11 mouse cellular contexts compared by ENCODE assay signal in genomic region chr8:70220236-70220840, GRCm38 (mm10). TPM values are rescaled to one million over a fixed set of nuclear protein-coding genes. Genes with fewer than 3 reads are reported as not detected.
DNase-seq lines count a peak whose midpoint lies in the region; ATAC-seq and TF ChIP-seq lines count a peak whose summit lies in the region.
"Had no signal": no experiment of that assay in that cellular context is flagged by ENCODE, and none has a peak within 500 bp of the region (broad histone marks: within the 10 kb centered on the region; RNA-seq: fewer than 3 reads in every experiment).

No protein-coding gene starts in this region.

- no peak overlapping the region for H3K4me2 ChIP-seq in intestine, embryonic 15.5 days (replicated peaks)
- no peak overlapping the region for H3K4me2 ChIP-seq in intestine, postnatal 0 days (replicated peaks; ENCODE audit: low read depth)
- no peak overlapping the region for H3K4me2 ChIP-seq in intestine, embryonic 16.5 days (ENCODE audit: low read depth, low read length)
- H3K4me2 ChIP-seq in liver, postnatal 0 days (ENCODE audit: low read depth, low read length), result no peak overlapping the region
- H3K4me2 ChIP-seq: hindbrain, embryonic 15.5 days had no signal

- 0 out of 2 replicates have a peak, but pooled peaks have one; percentile 11 for ATAC-seq in intestine, embryonic 15.5 days
- ATAC-seq in intestine, postnatal 0 days, result no peak
- no peak for ATAC-seq in intestine, embryonic 16.5 days
- ATAC-seq in liver, postnatal 0 days, result peak; percentile 11; the same call in 1 of the 2 replicates
- no peak for ATAC-seq in megakaryocyte-erythroid progenitor cell, adult 5-6 weeks (replicated peaks; ENCODE audit: low FRiP score, low TSS enrichment, poor library complexity, severe bottlenecking)

- peak; percentile 70 for DNase-seq in cerebellum, adult 9-11 months
- DNase-seq in liver, postnatal 0 days, result no peak
- DNase-seq in left cerebral cortex, adult 9 months (ENCODE audit: low spot score in 2 of 2), result no peak
- DNase-seq: lung, postnatal 10 days; right cerebral cortex, postnatal 14 days; thymus, postnatal 14 days had no signal

- TF ChIP-seq EP300 in liver, postnatal 0 days (IDR thresholded peaks at IDR 0.05; ENCODE audit: low read depth), result no peak

- no peak for TF ChIP-seq CTCF in intestine, postnatal 0 days (IDR thresholded peaks at IDR 0.05; ENCODE audit: low read depth)
- no peak for TF ChIP-seq CTCF in liver, postnatal 0 days (IDR thresholded peaks at IDR 0.05; ENCODE audit: low read depth)

- no peaks in the 10 kb centered on the region for H3K9me3 ChIP-seq in intestine, embryonic 15.5 days
- H3K9me3 ChIP-seq in intestine, postnatal 0 days (ENCODE audit: control insufficient read depth), result no peaks in the 10 kb centered on the region
- no peaks in the 10 kb centered on the region for H3K9me3 ChIP-seq in intestine, embryonic 16.5 days (ENCODE audit: control insufficient read depth, low read length)
- H3K9me3 ChIP-seq in liver, postnatal 0 days (ENCODE audit: low read length), result no peaks in the 10 kb centered on the region
- H3K9me3 ChIP-seq: hindbrain, embryonic 15.5 days had no signal

- H3K27ac ChIP-seq in intestine, embryonic 15.5 days, result no peak overlapping the region
- no peak overlapping the region for H3K27ac ChIP-seq in intestine, postnatal 0 days (ENCODE audit: low read depth, low read length)
- H3K27ac ChIP-seq in intestine, embryonic 16.5 days (ENCODE audit: low read length), result no peak overlapping the region
- H3K27ac ChIP-seq in liver, postnatal 0 days (ENCODE audit: low read depth), result peak overlapping the region; percentile 87
- H3K27ac ChIP-seq: hindbrain, embryonic 15.5 days had no signal

- no peak overlapping the region for H3K4me3 ChIP-seq in intestine, embryonic 15.5 days (replicated peaks)
- no peak overlapping the region for H3K4me3 ChIP-seq in intestine, postnatal 0 days (ENCODE audit: low read depth, low read length)
- H3K4me3 ChIP-seq in intestine, embryonic 16.5 days (ENCODE audit: low read length), result no peak overlapping the region
- H3K4me3 ChIP-seq in liver, postnatal 0 days (ENCODE audit: low read depth, low read length), result no peak overlapping the region
- H3K4me3 ChIP-seq: hindbrain, embryonic 15.5 days had no signal

- no peak overlapping the region for H3K9ac ChIP-seq in intestine, embryonic 15.5 days
- no peak overlapping the region for H3K9ac ChIP-seq in intestine, postnatal 0 days (ENCODE audit: low read depth, low read length)
- peak overlapping the region; percentile 24; the same call in 1 of the 2 replicates for H3K9ac ChIP-seq in intestine, embryonic 16.5 days (ENCODE audit: low read depth, low read length)
- H3K9ac ChIP-seq in liver, postnatal 0 days (replicated peaks), result peak overlapping the region; percentile 10; the same call in 1 of the 2 replicates
- H3K9ac ChIP-seq: hindbrain, embryonic 15.5 days had no signal

- H3K4me1 ChIP-seq in intestine, embryonic 15.5 days (replicated peaks), result no peaks in the 10 kb centered on the region
- 0 out of 2 replicates have a peak, but pooled peaks cover 2% of the 10 kb centered on the region for H3K4me1 ChIP-seq in intestine, postnatal 0 days (replicated peaks; ENCODE audit: control insufficient read depth, insufficient read depth, low read length)
- H3K4me1 ChIP-seq in intestine, embryonic 16.5 days (ENCODE audit: control insufficient read depth, insufficient read depth, low read length), result no peaks in the 10 kb centered on the region
- H3K4me1 ChIP-seq in liver, postnatal 0 days (ENCODE audit: insufficient read depth), result peaks cover 10% of the 10 kb centered on the region

- WGBS in intestine, embryonic 15.5 days, result 71% methylated on average over 8 of the region's 8 CpGs
- 51% methylated on average over 8 of the region's 8 CpGs for WGBS in intestine, postnatal 0 days
- 71% methylated on average over 8 of the region's 8 CpGs for WGBS in intestine, embryonic 16.5 days
- WGBS in liver, postnatal 0 days (ENCODE audit: insufficient replicate concordance), result 50% methylated on average over 8 of the region's 8 CpGs

- H3K36me3 ChIP-seq in intestine, embryonic 15.5 days, result peaks cover 15% of the 10 kb centered on the region
- H3K36me3 ChIP-seq in intestine, postnatal 0 days (ENCODE audit: control insufficient read depth, insufficient read depth), result peaks cover 16% of the 10 kb centered on the region
- peaks cover 8% of the 10 kb centered on the region; the same call in 1 of the 2 replicates for H3K36me3 ChIP-seq in intestine, embryonic 16.5 days (ENCODE audit: control insufficient read depth, insufficient read depth, low read length)
- peaks cover 6% of the 10 kb centered on the region for H3K36me3 ChIP-seq in liver, postnatal 0 days (replicated peaks; ENCODE audit: insufficient read depth, low read length)

- H3K27me3 ChIP-seq in intestine, embryonic 15.5 days (replicated peaks), result no peaks in the 10 kb centered on the region
- no peaks in the 10 kb centered on the region for H3K27me3 ChIP-seq in intestine, postnatal 0 days (replicated peaks; ENCODE audit: control insufficient read depth, insufficient read depth, low read length)
- no peaks in the 10 kb centered on the region for H3K27me3 ChIP-seq in intestine, embryonic 16.5 days (replicated peaks; ENCODE audit: control insufficient read depth, insufficient read depth, low read length)
- no peaks in the 10 kb centered on the region for H3K27me3 ChIP-seq in liver, postnatal 0 days (ENCODE audit: insufficient read depth, low read length)
- H3K27me3 ChIP-seq: hindbrain, embryonic 15.5 days had no signal

RNA-seq across cellular contexts. Expression of gene Slc25a42, which starts 8.2 kb away (rescaled TPM):
- polyA plus RNA-seq in intestine, embryonic 15.5 days (2015; fragmentation: Nextera tagmentation; extraction: Ambion mirVana), result 5.8 and 6.0 TPM in 2 replicates
- 12.0 and 12.2 TPM in 2 replicates for polyA plus RNA-seq in intestine, postnatal 0 days (2015; fragmentation: Nextera tagmentation; extraction: Ambion mirVana)
- 7.6 and 10.5 TPM in 2 replicates for polyA plus RNA-seq in intestine, embryonic 16.5 days (2015; fragmentation: Nextera tagmentation; extraction: Ambion mirVana)
- polyA plus RNA-seq in liver, postnatal 0 days (2015; fragmentation: Nextera tagmentation; extraction: Ambion mirVana), result 18.5 and 19.2 TPM in 2 replicates
- 31.8 and 36.6 TPM in 2 replicates for total RNA-seq in megakaryocyte-erythroid progenitor cell, adult 5-6 weeks (2014; fragmentation: Nextera tagmentation)
- total RNA-seq in megakaryocyte-erythroid progenitor cell, adult 5-6 weeks (2017), result 3.2 and 5.5 TPM in 2 replicates

RNA-seq across cellular contexts. Expression of gene Sugp2, which starts 13.7 kb away (rescaled TPM):
- polyA plus RNA-seq in intestine, embryonic 15.5 days (2015; fragmentation: Nextera tagmentation; extraction: Ambion mirVana), result 20.6 and 23.0 TPM in 2 replicates
- polyA plus RNA-seq in intestine, postnatal 0 days (2015; fragmentation: Nextera tagmentation; extraction: Ambion mirVana), result 8.0 and 11.5 TPM in 2 replicates
- polyA plus RNA-seq in intestine, embryonic 16.5 days (2015; fragmentation: Nextera tagmentation; extraction: Ambion mirVana), result 17.3 and 18.1 TPM in 2 replicates
- 7.3 and 8.3 TPM in 2 replicates for polyA plus RNA-seq in liver, postnatal 0 days (2015; fragmentation: Nextera tagmentation; extraction: Ambion mirVana)
- total RNA-seq in megakaryocyte-erythroid progenitor cell, adult 5-6 weeks (2014; fragmentation: Nextera tagmentation), result 95.2 and 99.2 TPM in 2 replicates
- total RNA-seq in megakaryocyte-erythroid progenitor cell, adult 5-6 weeks (2017), result 32.2 and 67.3 TPM in 2 replicates

RNA-seq across cellular contexts. Expression of gene Armc6, which starts 13.9 kb away (rescaled TPM):
- 25.4 and 26.4 TPM in 2 replicates for polyA plus RNA-seq in intestine, embryonic 15.5 days (2015; fragmentation: Nextera tagmentation; extraction: Ambion mirVana)
- polyA plus RNA-seq in intestine, postnatal 0 days (2015; fragmentation: Nextera tagmentation; extraction: Ambion mirVana), result 10.0 and 11.2 TPM in 2 replicates
- 25.1 and 29.0 TPM in 2 replicates for polyA plus RNA-seq in intestine, embryonic 16.5 days (2015; fragmentation: Nextera tagmentation; extraction: Ambion mirVana)
- polyA plus RNA-seq in liver, postnatal 0 days (2015; fragmentation: Nextera tagmentation; extraction: Ambion mirVana), result 5.3 and 6.3 TPM in 2 replicates
- total RNA-seq in megakaryocyte-erythroid progenitor cell, adult 5-6 weeks (2014; fragmentation: Nextera tagmentation), result 20.1 and 29.8 TPM in 2 replicates
- 4.4 and 8.7 TPM in 2 replicates for total RNA-seq in megakaryocyte-erythroid progenitor cell, adult 5-6 weeks (2017)

RNA-seq across cellular contexts. Expression of gene Tmem161a, which starts 48.2 kb away (rescaled TPM):
- polyA plus RNA-seq in intestine, embryonic 15.5 days (2015; fragmentation: Nextera tagmentation; extraction: Ambion mirVana), result 55.7 and 64.3 TPM in 2 replicates
- polyA plus RNA-seq in intestine, postnatal 0 days (2015; fragmentation: Nextera tagmentation; extraction: Ambion mirVana), result 40.0 and 42.0 TPM in 2 replicates
- 66.9 and 67.7 TPM in 2 replicates for polyA plus RNA-seq in intestine, embryonic 16.5 days (2015; fragmentation: Nextera tagmentation; extraction: Ambion mirVana)
- polyA plus RNA-seq in liver, postnatal 0 days (2015; fragmentation: Nextera tagmentation; extraction: Ambion mirVana), result 17.3 and 20.2 TPM in 2 replicates
- total RNA-seq in megakaryocyte-erythroid progenitor cell, adult 5-6 weeks (2014; fragmentation: Nextera tagmentation), result 40.0 and 40.9 TPM in 2 replicates
- total RNA-seq in megakaryocyte-erythroid progenitor cell, adult 5-6 weeks (2017), result 12.2 and 18.0 TPM in 2 replicates

Comparison
In these comparisons a context has a peak if more than half of its experiments do, and no peak if none do; other contexts are left out.
1. ATAC-seq: peak in intestine, embryonic 15.5 days (single experiment) and liver, postnatal 0 days (single experiment); none in intestine, postnatal 0 days (single experiment), intestine, embryonic 16.5 days (single experiment) and megakaryocyte-erythroid progenitor cell, adult 5-6 weeks (single experiment).
2. H3K9ac ChIP-seq: peak in intestine, embryonic 16.5 days (single experiment) and liver, postnatal 0 days (single experiment); none in intestine, embryonic 15.5 days (single experiment) and intestine, postnatal 0 days (single experiment).